Mouse (Mus musculus) olfactory bulb, adult 2 months (tissue): ENCODE results near the gene Abr. TPM values are rescaled to one million over a fixed set of nuclear protein-coding genes. Genes with fewer than 3 reads are reported as not detected.

Source experiments
- H3K27ac ChIP-seq: fragments of 200-500 bp; 2 replicates; pipeline ENCODE4 v1.5.1; 2012; ENCODE audit warnings: low read depth, low read length; ENCODE audit not compliant: insufficient read depth
- H3K4me1 ChIP-seq: fragments of 200-500 bp; 2 replicates; pipeline ENCODE4 v1.6.1; 2012; ENCODE audit warnings: low read length; ENCODE audit not compliant: control insufficient read depth, insufficient read depth
- H3K4me3 ChIP-seq: fragments of 200-500 bp; 2 replicates; pipeline ENCODE4 v1.5.1; 2012; ENCODE audit warnings: mild to moderate bottlenecking, low read depth, low read length, moderate library complexity; ENCODE audit not compliant: insufficient read depth
- CTCF ChIP-seq: fragments of 200-500 bp; IDR thresholded peaks from 2 replicates; pipeline ENCODE4 v1.5.1; 2012; ENCODE audit warnings: low read depth, mild to moderate bottlenecking, low read length, moderate library complexity; ENCODE audit not compliant: insufficient read depth
- POLR2A ChIP-seq: fragments of 200-500 bp; IDR thresholded peaks from 2 replicates; pipeline ENCODE4 v1.6.1; 2012; ENCODE audit warnings: mild to moderate bottlenecking, low read depth, low read length, moderate library complexity; ENCODE audit not compliant: insufficient read depth
- WGBS: fragments of 180-500 bp; shearing (Covaris S2); methylation state at CpG from one replicate; pipeline ENCODE4 v1.1.7; 2018; 5-methylcytosine and 5-hydroxymethylcytosine counted together
- polyA plus RNA-seq: library from polyadenylated mRNA; stranded (reverse); fragments of >200 nt; gene quantifications from 2 replicates; pipeline ENCODE4 v1.2.4, GENCODE M21; 2012; ENCODE audit warnings: low replicate concordance; ENCODE audit not compliant: missing spikeins, insufficient read depth, insufficient read length

Gene Abr
- polyA plus RNA-seq, 1 experiment = 244 TPM

GRCm38 (mm10) chr11:76450202-76450561 lies 171.9 kb downstream of the Abr start:
- TF ChIP-seq CTCF = no peak
- TF ChIP-seq POLR2A = no peak
- Histone ChIP-seq H3K4me3 (no peak overlapping the region), H3K4me1 (peaks cover 31% of the 10 kb centered on the region), H3K27ac (peak overlapping the region; percentile 19; the same call in 1 of the 2 replicates)
- WGBS = 16% methylated on average over 3 of the region's 3 CpGs

DNA sequence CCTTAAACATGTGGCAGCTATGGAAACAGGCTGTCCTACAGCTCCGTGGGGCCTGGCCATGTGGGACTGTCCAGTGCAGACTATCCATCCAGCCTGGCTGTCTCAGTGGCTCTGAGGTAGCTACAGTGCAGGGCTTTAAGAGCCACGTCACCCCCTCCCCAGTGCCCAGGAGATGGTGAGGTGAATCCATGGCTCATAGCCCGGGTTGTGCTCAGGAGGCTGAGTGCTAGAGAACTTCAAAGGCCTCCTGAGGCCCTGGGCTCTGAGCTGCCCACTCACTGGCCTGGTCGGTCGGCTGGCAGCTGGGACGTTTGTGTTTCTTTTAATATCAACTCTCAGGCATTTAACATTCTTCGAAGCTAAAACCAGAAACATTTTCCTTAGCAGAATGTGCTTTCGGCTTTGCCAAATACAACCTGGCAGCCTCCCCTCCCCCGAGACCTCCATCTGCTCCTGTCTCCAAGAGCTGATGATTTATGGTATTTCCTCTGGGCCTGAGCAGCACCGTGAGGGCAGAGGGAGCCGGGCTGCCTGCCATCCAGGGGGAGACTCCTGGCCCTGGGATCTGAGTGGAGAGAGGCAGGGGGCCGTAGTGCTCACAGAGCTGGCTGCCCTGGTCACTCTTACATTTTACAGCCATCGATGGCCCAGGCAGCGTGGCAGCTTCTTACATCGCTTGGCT lies 172.5 kb downstream of the Abr start:
- H3K4me1 ChIP-seq = peaks cover 31% of the 10 kb centered on the region
- TF ChIP-seq POLR2A = 0 out of 2 replicates have a peak, but pooled peaks have one; percentile 21
- TF ChIP-seq CTCF = no peak
- no peak overlapping the region for H3K4me3 ChIP-seq
- WGBS = 22% methylated on average over 15 of the region's 15 CpGs
- H3K27ac ChIP-seq = peak overlapping the region; percentile 19; the same call in 1 of the 2 replicates

DNA sequence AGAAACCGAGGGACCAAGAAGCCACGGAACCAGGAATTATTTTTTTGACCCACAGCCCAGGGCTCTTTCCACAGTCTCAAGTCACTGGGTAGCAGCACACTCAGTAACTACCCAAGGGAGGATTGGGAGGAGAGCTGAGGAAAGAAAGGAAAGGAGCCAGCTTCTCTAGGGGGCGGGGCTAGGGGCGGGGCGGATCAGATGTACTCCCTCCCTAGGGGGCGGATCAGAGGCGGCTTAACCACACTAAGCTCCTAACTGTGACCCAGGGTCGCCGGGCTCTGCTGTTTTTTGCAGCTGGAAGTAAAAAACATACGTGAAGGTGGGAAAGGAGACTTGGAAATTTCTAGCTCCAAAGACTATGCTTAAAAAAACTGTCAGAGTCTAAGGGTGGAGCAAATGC lies 175.9 kb downstream of the Abr start:
- no peak overlapping the region for H3K4me3 ChIP-seq
- 11% methylated on average over 10 of the region's 10 CpGs for WGBS
- no peak for TF ChIP-seq POLR2A
- TF ChIP-seq CTCF = no peak
- peaks cover 41% of the 10 kb centered on the region for H3K4me1 ChIP-seq
- H3K27ac ChIP-seq = no peak overlapping the region

GRCm38 (mm10) chr11:76445459-76445858 lies 176.7 kb downstream of the Abr start:
- Histone ChIP-seq H3K27ac (peak overlapping the region; percentile 23), H3K4me3 (no peak overlapping the region), H3K4me1 (peaks cover 47% of the 10 kb centered on the region)
- WGBS = 27% methylated on average over 8 of the region's 8 CpGs
- TF ChIP-seq POLR2A = no peak
- TF ChIP-seq CTCF = no peak

GRCm38 (mm10) chr11:76439666-76440065 lies 182.4 kb downstream of the Abr start:
- 15% methylated on average over 3 of the region's 3 CpGs for WGBS
- Histone ChIP-seq H3K4me1 (peaks cover 61% of the 10 kb centered on the region), H3K4me3 (no peak overlapping the region), H3K27ac (no peak overlapping the region)
- TF ChIP-seq CTCF (no peak), POLR2A (no peak)

GRCm38 (mm10) chr11:76436864-76437437 lies 185.2 kb downstream of the Abr start:
- Histone ChIP-seq H3K27ac (peak overlapping the region; percentile 48), H3K4me3 (peak overlapping the region; percentile 37), H3K4me1 (peaks cover 61% of the 10 kb centered on the region)
- 15% methylated on average over 28 of the region's 28 CpGs for WGBS
- TF ChIP-seq CTCF (no peak), POLR2A (no peak)

- Histone ChIP-seq H3K4me3 (no peak overlapping the region), H3K27ac (no peak overlapping the region), H3K4me1 (peaks cover 58% of the 10 kb centered on the region)
- no peak for TF ChIP-seq POLR2A
- TF ChIP-seq CTCF = no peak
- WGBS = 35% methylated on average over 5 of the region's 5 CpGs
Observed at GRCm38 (mm10) chr11:76436009-76436408, 186.1 kb downstream of the Abr start.

GRCm38 (mm10) chr11:76429966-76430631 lies 192.0 kb downstream of the Abr start:
- Histone ChIP-seq H3K4me3 (no peak overlapping the region), H3K27ac (peak overlapping the region; percentile 8), H3K4me1 (peaks cover 59% of the 10 kb centered on the region)
- 47% methylated on average over 6 of the region's 6 CpGs for whole genome bisulfite sequencing
- TF ChIP-seq CTCF (no peak), POLR2A (no peak)

- no peak overlapping the region for H3K4me3 ChIP-seq
- 26% methylated on average over 7 of the region's 7 CpGs for WGBS
- peak overlapping the region; percentile 8 for H3K27ac ChIP-seq
- TF ChIP-seq POLR2A (no peak), CTCF (no peak)
- H3K4me1 ChIP-seq = peaks cover 57% of the 10 kb centered on the region
Observed at GRCm38 (mm10) chr11:76429556-76429955, 192.6 kb downstream of the Abr start.

- TF ChIP-seq CTCF (no peak), POLR2A (no peak)
- WGBS = 50% methylated on average over 4 of the region's 4 CpGs
- Histone ChIP-seq H3K4me1 (peaks cover 54% of the 10 kb centered on the region), H3K4me3 (no peak overlapping the region), H3K27ac (peak overlapping the region; percentile 33)
Observed at GRCm38 (mm10) chr11:76429046-76429445, 193.1 kb downstream of the Abr start.
